Mouse (Mus musculus): ENCODE measurements around the gene Gm20388.

GRCm38 (mm10) chr8:122951456-122951855 lies 3040.8 kb downstream of the Gm20388 start:
- TF ChIP-seq EP300 (IDR thresholded peaks at IDR 0.05; ENCODE audit: low read depth) (no peak), CTCF (IDR thresholded peaks at IDR 0.05; ENCODE audit: low read depth) (no peak)

Data from liver, embryonic 14.5 days (tissue).